Mouse (Mus musculus) urinary bladder, postnatal 14 days (tissue): ENCODE measurements around the gene Map1lc3b.

Experiments used
- DNase-seq: peaks from one replicate; pipeline ENCODE4 v3.0.0; 2021; ENCODE audit warnings: low spot score

Gene Map1lc3b

GRCm38 (mm10) chr8:121609251-121609650 is 19.1 kb downstream of the Map1lc3b start:
- no peak for DNase-seq

GRCm38 (mm10) chr8:121609916-121610315 is 19.8 kb downstream of the Map1lc3b start:
- no peak for DNase-seq

- DNase-seq: no peak
These were observed 23.3 kb downstream of the Map1lc3b start for GRCm38 (mm10) chr8:121613419-121613818.

GRCm38 (mm10) chr8:121619401-121619995 is 29.3 kb downstream of the Map1lc3b start:
- DNase-seq: peak; percentile 59

GRCm38 (mm10) chr8:121620801-121621516 is 30.8 kb downstream of the Map1lc3b start:
- DNase-seq: no peak

- no peak for DNase-seq
These were observed 31.7 kb downstream of the Map1lc3b start for GRCm38 (mm10) chr8:121621879-121622278.

GRCm38 (mm10) chr8:121623043-121623442 is 32.9 kb downstream of the Map1lc3b start:
- no peak for DNase-seq

GRCm38 (mm10) chr8:121628681-121629080 is 38.5 kb downstream of the Map1lc3b start:
- no peak for DNase-seq

- DNase-seq: no peak
These were observed 41.5 kb downstream of the Map1lc3b start for GRCm38 (mm10) chr8:121631645-121632071.

- no peak for DNase-seq
These were observed 42.2 kb downstream of the Map1lc3b start for GRCm38 (mm10) chr8:121632401-121632800.

- no peak for DNase-seq
These were observed 45.4 kb downstream of the Map1lc3b start for GRCm38 (mm10) chr8:121635534-121635933.

- DNase-seq: no peak
These were observed 46.0 kb downstream of the Map1lc3b start for GRCm38 (mm10) chr8:121636180-121636579.

- DNase-seq: no peak
These were observed 52.6 kb downstream of the Map1lc3b start for GRCm38 (mm10) chr8:121642804-121643203.

GRCm38 (mm10) chr8:121643384-121643783 is 53.2 kb downstream of the Map1lc3b start:
- no peak for DNase-seq

GRCm38 (mm10) chr8:121647511-121648215 is 57.5 kb downstream of the Map1lc3b start:
- DNase-seq: no peak
